Mouse (Mus musculus): ENCODE results near the gene Aldh1a3. TPM values are rescaled to one million over a fixed set of nuclear protein-coding genes. Genes with fewer than 3 reads are reported as not detected.

Aldh1a3 gene
- 16.1 and 17.5 TPM in 2 replicates for polyA plus RNA-seq (2012; rRNA removed)

DNA sequence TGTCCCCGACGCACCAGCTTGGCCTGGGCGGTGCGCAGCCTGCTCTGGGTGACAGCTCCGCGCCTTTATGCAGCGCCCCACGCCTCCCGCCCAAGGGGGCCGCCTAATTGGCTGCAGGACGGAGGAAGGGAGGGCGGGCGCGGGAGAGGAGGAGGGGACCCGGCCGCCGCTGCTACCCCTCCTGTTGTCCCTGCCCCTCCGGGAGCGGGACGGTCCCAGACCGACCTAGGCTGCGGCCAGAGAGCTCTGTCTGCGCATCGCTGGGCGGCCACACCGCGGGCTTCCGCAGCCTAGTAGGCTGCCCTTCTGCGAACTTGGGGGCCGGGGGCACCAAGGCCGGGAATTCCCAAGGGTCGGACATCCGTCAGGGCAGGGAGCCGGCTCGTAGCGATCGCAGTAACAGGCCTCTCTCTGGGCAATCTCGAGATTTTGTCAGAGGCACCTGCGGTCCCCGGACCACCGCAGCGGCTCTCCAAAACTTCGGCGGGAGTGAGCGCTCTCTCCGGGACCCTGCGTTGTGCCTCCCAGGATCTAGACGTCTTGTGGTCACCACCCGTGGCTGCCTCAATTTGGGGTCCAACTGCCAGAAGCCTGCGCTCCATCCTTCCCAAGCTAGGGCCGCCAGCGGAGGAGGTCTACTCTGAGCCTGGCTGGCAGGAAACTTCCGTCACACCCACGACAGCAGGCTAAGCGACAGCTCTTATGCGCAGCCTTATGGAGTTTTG lies at the start of gene Aldh1a3:
Gene Aldh1a3, minus strand, starts transcription at position 81 of the 725 bp plus-strand sequence.
- DNase-seq (ENCODE audit: low spot score), result no peak

DNA sequence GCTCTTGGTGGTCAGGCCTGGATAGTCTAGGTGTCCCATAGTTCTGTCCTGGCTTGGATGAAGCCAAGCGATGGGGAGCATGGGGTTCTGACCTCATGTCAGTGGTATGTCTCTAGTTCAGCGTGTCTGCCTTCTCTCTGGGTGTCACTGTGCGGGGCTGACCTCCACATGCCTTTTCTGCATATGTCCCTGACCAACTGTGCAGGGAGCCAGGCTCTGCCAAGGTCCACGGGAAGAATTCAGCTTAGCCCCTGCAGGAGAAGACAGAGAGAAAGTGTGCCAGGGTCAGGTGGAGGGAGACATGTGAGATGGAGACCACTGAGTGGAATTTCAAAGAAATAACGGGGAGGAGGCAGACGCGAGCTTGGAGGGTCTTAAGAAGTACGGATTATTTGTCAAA lies 49.0 kb upstream of the Aldh1a3 start:
- no peak for DNase-seq (ENCODE audit: low spot score)

DNA sequence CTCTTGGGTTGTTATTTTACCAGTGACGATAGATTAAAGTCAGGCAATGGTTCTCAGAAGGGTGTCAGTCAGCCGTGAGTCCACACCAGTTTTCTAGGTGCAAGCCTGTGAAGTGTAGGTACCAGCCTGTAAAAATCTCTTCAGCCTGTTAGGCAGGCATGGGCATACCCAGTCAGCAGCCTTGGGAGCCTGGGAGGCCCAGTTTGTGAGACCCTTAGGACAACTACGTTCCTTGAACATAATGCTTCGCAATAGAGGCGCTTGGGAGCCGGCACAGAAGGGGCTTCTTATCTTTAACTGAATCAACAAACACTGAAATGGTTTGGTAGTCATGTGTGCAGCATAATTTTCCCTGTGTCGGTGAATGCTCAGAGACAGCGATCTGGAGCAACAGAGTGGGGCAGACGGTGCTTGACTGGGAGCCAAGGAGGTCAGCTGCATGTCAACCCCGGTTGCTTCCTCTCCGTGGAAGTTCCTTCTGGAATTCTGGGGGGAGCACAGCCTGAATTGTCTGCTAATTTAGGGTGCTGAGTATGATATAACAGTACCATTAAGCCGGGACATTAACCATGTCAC lies 44.4 kb upstream of the Aldh1a3 start:
- DNase-seq (ENCODE audit: low spot score), result no peak

DNA sequence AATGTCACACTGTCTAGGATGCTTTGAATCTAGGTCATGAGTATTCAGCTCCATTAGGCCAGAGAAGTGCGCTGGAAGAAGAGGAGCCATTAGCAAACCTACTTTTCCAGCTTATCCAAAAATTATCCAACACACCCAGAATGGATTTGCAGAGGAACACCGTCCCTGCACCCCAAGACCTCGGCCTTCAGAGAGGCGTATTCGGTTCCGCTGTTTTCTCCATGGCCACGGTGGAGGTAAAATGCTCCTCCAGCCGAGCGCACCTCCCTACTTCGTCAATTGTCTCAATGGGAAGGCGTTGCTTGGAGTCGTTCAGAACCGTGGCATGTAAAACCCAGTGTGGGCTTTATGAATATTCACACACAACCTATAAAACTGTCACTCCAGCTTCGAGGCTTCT lies 39.3 kb upstream of the Aldh1a3 start:
- DNase-seq (ENCODE audit: low spot score), result no peak

DNA sequence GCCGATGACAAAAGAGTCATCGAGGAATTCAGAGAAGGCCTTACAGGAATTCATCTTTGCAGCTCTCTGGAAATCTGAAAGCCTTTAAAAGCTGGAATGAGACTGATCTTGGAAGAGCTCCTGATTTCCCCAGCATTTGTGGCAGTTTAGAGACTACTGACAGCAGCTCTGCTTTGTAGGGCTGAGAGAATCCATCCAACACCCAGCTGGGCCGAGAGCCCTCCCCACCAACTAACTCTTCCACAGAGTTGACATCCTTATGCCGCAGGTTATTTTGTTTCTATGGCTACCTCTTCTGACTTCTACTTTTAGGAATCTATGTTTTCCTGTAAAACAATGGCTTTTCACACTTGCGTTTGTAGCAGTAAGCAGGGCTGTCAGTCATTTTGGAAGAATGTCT lies 37.9 kb upstream of the Aldh1a3 start:
- DNase-seq (ENCODE audit: low spot score), result no peak

DNA sequence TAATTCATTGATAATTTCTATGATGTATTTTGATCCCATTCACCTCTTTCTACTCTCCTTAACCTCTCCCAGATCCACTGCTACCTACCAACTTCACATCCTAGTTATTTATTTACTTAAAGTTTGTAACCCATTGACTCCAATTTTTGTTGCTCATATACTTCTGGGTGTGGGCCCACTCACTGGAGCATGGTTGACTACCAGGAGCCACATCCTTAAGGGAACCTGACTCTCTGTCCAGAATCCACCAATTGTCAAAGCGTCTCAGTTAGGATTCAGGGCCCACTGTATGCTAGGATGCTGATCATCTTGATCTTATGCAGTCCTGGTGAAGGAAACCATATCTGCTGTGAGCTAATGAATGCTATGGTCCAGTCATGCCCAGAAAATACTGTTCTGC lies 35.8 kb upstream of the Aldh1a3 start:
- no peak for DNase-seq (ENCODE audit: low spot score)

DNA sequence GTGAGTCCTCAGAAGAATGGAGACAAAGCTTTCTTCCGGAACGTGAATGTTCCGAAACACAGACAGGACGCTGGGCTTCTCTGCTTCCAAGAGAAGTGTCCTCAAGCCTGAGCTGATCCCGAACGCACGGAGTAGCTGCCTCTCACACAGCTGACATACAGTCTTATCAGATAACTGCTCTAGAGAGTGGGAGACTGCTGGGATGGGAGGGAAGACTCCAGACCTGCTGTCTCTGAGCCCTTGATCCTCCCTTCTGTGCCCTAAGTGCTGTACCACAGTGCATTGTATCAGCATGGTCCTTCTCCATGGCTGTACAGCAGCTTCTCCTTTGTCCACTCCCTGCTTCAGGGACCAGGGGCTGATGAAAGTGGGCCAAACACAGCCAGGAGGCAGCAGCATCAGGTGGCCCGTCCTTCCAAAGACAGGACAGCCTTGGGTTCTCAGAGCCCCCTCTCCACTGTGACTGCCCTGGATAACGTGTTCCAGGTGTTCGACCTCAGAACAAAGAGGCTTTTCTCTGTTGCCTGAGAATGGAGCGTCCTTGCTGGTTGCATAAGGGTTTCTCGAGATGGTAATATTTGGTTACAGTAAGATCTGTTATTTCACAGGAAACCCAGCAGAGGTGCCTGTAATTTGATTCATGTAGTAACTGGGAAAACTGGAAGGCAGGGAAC lies 24.4 kb upstream of the Aldh1a3 start:
- no peak for DNase-seq (ENCODE audit: low spot score)

DNA sequence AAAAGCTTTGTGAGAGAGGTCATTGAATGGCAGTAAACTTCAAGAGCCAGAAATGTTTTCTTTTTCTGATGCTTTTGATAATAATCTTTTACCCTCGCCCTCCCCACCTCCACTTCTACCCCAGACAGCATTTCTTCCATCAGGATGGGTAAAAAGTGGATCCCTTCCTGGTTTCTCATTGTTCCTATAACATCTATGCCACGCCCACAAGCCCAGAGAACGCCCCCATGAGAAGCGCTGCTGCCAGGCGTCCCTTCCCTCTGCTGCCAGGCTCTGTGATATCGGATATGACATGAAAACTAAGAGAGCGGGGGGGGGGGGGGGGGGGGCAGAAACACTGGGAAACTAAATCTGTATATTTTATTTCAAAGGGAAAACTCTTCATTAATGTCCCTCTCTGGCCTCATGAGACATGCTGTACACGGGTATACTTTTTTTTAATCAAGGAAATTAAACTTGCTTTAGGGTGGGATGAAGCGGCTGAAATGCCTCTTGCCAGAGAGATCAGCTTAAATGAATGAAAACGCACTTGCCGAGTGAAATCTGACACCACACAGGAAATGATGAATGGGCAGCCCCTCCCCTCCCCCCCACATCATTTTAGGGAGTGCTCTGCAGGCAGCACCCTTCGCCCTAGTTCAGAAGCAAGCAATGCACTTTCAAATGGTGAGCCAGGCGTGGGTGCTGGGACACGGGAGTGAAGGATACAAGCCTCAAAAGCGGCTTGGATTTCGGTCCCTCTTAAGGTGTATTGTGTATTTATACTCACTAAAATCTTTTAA lies 22.8 kb upstream of the Aldh1a3 start:
- DNase-seq (ENCODE audit: low spot score), result no peak

DNA sequence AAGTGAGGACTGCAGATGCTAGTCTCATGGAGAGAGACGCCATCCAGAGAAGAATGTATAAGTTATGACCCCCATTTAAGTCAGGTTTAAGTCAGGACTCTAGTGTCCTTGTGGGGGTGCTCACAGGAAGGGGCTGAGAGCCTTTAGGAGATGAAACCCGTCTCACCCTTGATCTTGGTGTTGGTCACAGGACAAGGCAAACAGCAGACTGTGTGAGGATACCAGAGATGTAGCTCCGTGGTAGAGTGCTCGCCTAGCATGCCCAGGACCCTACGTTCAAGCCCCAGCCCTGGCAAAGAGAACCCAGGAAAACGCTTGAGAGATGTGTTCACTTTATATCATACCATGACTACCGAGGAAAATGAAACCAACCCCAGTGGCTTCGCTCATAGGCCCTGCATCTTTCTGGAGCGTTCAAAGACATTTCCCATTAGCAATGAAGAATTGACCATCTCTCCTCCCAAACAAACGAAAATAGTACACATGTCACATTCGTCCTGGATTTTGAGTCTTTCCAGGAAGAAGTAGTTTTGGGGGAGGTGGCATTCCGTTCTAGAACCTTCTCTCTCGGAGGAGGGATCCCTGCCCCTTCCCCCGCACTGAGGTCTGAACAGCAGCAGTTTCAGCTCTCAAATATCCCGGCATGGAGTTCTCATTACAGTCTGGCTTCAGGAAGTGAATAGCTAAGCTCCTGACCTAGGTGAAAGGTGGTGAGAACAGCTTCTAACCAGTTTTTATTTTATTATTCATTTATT lies 21.6 kb upstream of the Aldh1a3 start:
- DNase-seq (ENCODE audit: low spot score), result no peak

DNA sequence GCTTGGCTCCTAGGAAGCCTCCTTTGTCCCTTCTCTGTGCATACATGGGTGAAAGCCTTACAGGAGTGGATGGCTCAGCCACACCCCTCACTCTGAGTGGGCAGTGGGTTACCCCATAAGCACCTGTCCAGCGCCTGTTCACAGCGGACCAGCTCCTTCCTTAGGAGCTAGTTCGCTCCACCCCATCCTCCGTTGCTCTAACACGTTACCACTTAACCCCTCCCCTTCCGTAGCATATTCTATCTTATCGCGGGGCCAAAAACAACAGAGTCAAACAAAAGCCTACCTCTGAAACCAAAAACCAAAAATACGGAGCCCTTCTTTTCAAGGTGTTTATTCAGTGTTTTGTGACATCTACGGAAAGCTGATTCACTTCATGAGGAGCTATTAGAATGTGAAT lies 21.0 kb upstream of the Aldh1a3 start:
- no peak for DNase-seq (ENCODE audit: low spot score)

DNA sequence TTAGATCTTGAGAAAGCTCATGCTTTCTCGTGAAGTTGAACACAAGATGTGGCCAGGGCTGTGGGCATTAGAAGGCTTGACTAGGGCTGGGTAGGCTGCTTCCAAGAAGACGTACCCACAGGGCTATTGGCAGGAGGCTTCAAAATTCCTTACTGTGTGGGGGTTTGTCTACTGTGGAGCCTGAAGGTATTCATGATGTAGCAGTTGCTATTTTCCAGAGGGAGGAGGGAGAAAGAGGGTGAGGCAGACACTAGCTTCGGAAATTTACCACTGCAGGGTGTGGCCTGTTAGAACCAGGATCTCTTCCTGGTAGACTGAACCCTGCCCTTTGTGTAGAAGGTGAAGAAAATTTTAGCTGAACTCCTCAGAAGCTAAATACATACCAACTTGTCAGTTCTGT lies 19.5 kb upstream of the Aldh1a3 start:
- DNase-seq (ENCODE audit: low spot score), result no peak

DNA sequence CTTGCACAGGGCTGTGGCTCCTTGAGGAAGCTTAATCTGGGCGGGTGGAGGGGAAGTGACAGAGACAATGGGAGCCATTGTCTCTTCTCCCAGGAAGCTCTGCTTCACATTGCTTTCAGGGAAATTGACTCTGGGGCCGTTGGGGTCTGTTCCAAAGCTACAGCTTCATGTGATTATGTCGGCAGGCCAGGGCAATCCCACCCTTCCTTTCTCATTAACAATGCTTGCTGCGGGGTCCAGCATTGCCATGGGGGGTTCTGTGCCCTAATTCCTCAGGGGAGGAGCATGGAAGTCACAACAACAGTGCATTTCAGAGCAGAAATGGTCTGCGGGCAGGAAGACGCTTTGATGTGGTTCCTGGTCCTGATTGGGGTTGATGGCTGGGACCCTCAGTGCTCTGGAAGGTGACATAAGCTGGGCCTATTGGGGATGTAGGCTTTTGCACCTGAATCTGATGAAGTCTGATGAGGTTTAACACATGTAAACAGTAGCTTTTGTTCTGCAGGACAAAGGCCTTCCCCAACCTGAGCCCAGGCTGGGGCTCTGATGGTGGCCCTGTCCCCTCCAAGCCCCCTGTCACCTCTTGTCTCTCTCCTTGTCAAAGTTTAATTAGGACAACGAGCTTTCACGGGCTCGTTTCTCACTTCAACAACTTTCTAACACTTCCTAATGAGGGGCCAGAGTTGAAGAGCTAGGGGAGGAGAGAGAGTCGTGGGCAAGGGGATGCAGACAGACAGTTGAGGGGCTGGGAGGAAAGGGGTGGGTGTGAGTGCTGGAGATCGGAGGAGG lies 18.0 kb upstream of the Aldh1a3 start:
- DNase-seq (ENCODE audit: low spot score), result no peak

DNA sequence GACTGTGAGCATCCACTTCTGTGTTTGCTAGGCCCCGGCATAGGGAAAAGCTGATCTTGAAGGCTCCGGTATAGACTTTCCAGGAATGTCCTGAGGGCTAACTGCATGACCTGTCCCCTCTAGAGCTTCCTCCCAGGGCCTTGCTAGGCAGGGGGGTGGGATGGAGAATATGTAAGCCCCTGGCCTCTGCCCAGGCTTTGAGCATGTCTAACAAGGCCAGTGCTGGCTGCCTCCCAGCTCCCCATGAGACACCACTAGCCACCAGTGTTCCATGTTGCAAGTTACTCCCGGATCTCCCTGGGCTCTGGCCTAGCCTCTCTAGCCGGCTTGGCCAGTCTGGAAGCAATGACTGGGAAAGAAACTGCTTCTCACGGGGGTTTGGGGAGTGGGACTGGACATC lies 17.4 kb upstream of the Aldh1a3 start:
- no peak for DNase-seq (ENCODE audit: low spot score)

DNA sequence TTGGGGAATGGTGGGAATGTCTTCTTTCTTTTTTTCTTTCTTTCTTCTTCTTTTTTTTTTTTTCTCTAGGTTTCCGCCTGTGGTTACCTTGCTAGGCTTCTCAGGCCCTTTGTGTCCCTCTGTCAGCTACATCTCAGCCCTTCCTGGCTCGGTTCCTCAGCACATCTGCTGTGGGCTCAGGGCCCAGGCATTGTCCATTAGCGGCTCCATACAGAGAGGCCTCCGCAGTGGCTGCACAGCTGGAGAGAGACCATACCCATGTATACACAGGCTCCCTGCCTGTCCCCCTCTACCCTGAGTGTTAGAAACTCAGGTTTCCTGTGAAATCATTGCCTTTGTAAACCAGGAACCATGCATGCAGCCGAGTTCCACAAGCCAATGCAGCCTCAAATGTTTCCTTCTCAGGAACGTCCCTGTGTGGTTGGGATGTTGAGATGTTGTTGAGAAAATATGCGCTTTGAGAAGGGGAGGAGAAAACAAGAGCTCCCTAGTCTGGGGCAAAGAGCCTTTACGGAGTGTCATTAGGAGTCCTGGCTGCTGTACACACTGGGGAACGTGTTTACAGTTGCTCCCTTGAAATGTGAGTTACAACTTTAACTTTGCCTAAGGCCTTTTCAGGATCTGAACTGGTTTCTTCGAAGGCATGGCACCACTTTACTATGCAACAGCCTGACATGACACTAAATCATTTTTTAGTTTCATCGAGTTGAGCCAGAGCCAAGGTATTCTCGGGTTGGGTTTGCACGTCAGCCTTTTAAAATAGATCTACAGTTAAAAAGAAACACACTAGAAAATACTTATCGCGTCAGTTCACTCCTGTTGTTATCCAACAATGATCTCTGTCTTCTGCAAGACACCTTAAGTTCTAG lies 15.4 kb upstream of the Aldh1a3 start:
- no peak for DNase-seq (ENCODE audit: low spot score)

DNA sequence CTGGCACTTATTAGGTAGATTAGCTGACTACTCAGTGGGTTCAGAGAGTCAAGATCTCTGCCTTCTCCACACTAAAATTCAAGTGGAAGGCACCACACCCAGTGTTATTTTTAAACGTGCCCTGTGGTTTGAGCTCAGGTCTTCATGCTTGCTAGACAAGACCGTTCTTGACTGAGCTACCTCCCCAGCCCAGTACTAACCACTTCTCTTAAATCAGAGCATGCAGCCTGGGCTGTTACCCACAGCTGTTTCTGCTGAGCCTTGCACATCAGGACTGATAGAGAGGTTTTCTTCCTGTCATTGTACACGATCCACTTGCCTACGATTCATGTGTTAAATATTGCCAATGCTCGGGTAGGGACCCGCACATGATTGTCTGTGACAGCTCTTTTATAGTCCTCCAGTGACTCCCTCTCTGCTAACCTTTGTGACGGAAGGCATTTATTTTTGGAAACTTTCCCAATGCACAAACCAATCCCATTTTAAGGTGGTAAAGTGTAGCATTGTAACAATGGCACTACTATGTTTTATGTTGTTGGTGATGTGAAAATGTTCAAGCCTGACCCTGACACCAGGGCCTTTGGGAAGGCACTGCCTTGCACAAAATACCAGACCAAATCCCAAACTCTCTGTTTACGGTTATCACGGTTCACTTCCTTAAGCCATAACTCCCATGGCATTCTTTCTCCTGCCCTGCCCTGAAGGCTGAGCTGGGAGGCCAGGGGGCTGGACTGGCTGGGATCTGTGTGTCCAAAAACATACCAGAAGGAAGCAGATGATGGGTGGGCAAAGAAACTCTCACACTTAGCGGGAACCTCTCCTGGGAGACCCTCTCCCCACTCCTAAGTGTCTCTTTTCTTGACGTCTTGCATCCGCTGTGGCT lies 11.7 kb upstream of the Aldh1a3 start:
- no peak for DNase-seq (ENCODE audit: low spot score)

DNA sequence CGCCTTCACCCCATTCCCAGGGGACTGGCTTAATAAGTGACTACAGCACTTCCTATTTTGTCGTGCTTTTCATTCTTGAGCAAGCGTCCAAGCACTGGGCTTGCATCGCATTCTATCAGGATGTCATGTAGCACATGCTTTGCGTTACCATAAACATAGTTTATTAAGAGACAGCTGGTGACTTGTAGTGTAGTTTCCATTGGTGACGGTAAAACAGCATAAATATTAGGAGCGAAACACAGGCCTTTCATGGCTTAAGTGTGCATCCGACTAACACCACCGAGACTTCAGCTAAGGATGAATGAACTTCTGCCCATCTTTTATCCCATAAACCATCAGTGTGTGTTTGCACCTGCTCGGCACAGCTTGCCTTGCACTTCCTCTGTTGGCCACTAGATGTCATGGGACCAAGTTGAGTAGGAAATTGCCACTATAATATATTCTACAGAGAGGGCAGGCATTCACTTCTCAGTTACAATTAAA lies 7.2 kb upstream of the Aldh1a3 start:
- no peak for DNase-seq (ENCODE audit: low spot score)

DNA sequence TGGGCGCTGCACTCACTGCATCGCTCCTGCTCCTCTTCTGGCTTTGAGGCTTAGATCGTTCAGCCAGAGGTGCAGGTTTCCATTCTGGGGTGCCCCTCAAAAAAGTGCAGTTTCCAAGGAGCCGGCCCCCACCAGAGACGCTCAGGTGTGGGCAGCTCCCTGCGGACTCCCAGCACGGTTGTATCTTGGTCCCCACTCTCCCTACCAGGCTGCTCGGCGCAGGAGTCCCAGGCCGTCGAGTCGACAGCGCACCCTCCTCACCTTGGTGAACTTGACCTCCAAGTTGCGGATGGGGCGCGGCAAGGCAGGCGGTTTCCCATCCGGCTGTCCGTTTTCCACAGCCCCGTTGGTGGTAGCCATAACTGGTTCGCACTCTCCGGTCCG lies 272 bp downstream of the Aldh1a3 start:
- DNase-seq (ENCODE audit: low spot score), result no peak

DNA sequence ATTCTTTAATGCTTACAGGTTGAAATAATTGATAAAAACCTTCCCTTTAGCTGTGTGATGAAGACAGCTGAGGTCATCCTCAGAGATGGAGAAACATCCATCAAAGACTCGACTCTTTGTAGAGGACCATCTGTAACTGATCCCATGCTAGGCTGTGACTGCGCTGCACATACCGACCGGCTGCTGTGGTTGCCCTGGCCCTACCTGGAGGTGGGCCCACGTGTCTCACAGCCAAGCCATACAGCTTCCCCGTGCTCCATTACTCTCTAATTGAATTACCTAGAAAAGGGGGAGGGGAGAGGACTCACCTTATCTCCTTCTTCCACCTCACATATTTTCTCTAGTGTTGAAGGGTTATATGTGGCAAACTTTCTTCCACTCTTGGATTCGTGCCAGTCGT lies 5.4 kb downstream of the Aldh1a3 start:
- no peak for DNase-seq (ENCODE audit: low spot score)

DNA sequence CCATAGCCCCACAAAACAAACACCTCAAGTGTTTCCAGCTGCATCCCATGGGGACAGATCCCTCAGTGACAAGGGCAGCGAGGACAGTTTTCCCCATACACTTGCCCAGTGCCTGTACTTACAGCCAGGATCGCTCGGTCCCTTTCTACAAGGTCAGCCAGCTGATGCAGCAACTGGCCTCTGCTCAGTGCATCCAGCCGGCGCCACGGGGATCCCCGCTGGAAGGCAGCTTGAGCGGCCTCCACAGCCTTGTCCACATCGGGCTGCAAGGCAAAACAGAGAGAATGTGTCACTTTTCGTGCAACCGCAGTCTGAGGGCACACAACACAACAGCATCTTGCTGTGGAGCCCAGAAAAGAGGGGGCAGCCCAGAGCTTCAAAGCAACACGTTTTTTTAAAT lies 8.3 kb downstream of the Aldh1a3 start:
- DNase-seq (ENCODE audit: low spot score), result no peak
